Mouse (Mus musculus) spleen, adult 2 months (tissue): ENCODE results near the gene Slc29a2. TPM values are rescaled to one million over a fixed set of nuclear protein-coding genes. Genes with fewer than 3 reads are reported as not detected.

Experiments used
- DNase-seq, 2 experiments: peaks; one replicate each; pipeline versions ENCODE4 v3.0.0 to v3.0.0-alpha.2; 2012 to 2021; ENCODE audit warnings: low spot score in 2 of 2, low read depth in 1 of 2
- H3K27ac ChIP-seq: fragments of 200-500 bp; 2 replicates; pipeline ENCODE4 v1.5.1; 2012; ENCODE audit warnings: low read length, inconsistent platforms; ENCODE audit not compliant: insufficient read depth
- H3K27me3 ChIP-seq: fragments of 200-500 bp; 2 replicates; pipeline ENCODE4 v1.6.1; 2012; ENCODE audit warnings: mild to moderate bottlenecking, moderate library complexity, low read length, inconsistent platforms; ENCODE audit not compliant: control insufficient read depth, insufficient read depth
- H3K36me3 ChIP-seq: fragments of 200-500 bp; 2 replicates; pipeline ENCODE4 v1.6.1; 2012; ENCODE audit warnings: mild to moderate bottlenecking, low read length, inconsistent platforms; ENCODE audit not compliant: control insufficient read depth, insufficient read depth
- H3K4me1 ChIP-seq: fragments of 200-500 bp; 2 replicates; pipeline ENCODE4 v1.6.1; 2011; ENCODE audit warnings: inconsistent platforms; ENCODE audit not compliant: control insufficient read depth, insufficient read depth, insufficient read length
- H3K4me3 ChIP-seq: fragments of 200-500 bp; 2 replicates; pipeline ENCODE4 v1.5.1; 2011; ENCODE audit warnings: mild to moderate bottlenecking, inconsistent platforms; ENCODE audit not compliant: insufficient read depth, insufficient read length; ENCODE audit errors: extremely low read depth
- CTCF ChIP-seq: fragments of 200-500 bp; IDR thresholded peaks from 2 replicates; pipeline ENCODE4 v1.5.1; 2011; ENCODE audit warnings: mild to moderate bottlenecking, inconsistent platforms; ENCODE audit not compliant: insufficient read depth, insufficient read length, insufficient replicate concordance; ENCODE audit errors: extremely low read depth
- POLR2A ChIP-seq: fragments of 200-500 bp; IDR thresholded peaks from 2 replicates; pipeline ENCODE4 v1.6.1; 2011; ENCODE audit warnings: low read depth, low read length, inconsistent platforms
- WGBS: fragments of 180-500 bp; shearing (Covaris S2); methylation state at CpG from one replicate; pipeline ENCODE4 v1.1.7; 2018; 5-methylcytosine and 5-hydroxymethylcytosine counted together
- polyA plus RNA-seq: library from polyadenylated mRNA; depleted of rRNA; stranded (reverse); fragments of >200 nt; gene quantifications from 2 replicates; pipeline ENCODE4 v1.2.3, GENCODE M21; 2012

Slc29a2 gene
- polyA plus RNA-seq, 1 experiment = 6.8 TPM

GRCm38 (mm10) chr19:5041588-5041987, 17.9 kb downstream of the Slc29a2 start:
- TF ChIP-seq CTCF (no peak), POLR2A (no peak)
- peaks cover 3% of the 10 kb centered on the region for H3K36me3 ChIP-seq
- under 1% methylated on average over 16 of the region's 16 CpGs for WGBS

GRCm38 (mm10) chr19:5045531-5045930, 21.9 kb downstream of the Slc29a2 start:
- no peak overlapping the region for H3K27ac ChIP-seq
- WGBS = 84% methylated on average over 4 of the region's 4 CpGs
- peaks cover 21% of the 10 kb centered on the region for H3K36me3 ChIP-seq
- DNase-seq = no peak
- TF ChIP-seq POLR2A (no peak), CTCF (no peak)
- no peak overlapping the region for H3K4me3 ChIP-seq
- H3K4me1 ChIP-seq = peaks cover 2% of the 10 kb centered on the region; the same call in 1 of the 2 replicates
- H3K27me3 ChIP-seq = no peaks in the 10 kb centered on the region

More at GRCm38 (mm10) chr19:5041588-5041987, 17.9 kb downstream of the Slc29a2 start:
- H3K27me3 ChIP-seq = peaks cover 2% of the 10 kb centered on the region; the same call in 1 of the 2 replicates
- DNase-seq = no peak
- H3K4me1 ChIP-seq = peaks cover 16% of the 10 kb centered on the region
- H3K4me3 ChIP-seq = peak overlapping the region; percentile 86
- H3K27ac ChIP-seq = peak overlapping the region; percentile 36

DNA sequence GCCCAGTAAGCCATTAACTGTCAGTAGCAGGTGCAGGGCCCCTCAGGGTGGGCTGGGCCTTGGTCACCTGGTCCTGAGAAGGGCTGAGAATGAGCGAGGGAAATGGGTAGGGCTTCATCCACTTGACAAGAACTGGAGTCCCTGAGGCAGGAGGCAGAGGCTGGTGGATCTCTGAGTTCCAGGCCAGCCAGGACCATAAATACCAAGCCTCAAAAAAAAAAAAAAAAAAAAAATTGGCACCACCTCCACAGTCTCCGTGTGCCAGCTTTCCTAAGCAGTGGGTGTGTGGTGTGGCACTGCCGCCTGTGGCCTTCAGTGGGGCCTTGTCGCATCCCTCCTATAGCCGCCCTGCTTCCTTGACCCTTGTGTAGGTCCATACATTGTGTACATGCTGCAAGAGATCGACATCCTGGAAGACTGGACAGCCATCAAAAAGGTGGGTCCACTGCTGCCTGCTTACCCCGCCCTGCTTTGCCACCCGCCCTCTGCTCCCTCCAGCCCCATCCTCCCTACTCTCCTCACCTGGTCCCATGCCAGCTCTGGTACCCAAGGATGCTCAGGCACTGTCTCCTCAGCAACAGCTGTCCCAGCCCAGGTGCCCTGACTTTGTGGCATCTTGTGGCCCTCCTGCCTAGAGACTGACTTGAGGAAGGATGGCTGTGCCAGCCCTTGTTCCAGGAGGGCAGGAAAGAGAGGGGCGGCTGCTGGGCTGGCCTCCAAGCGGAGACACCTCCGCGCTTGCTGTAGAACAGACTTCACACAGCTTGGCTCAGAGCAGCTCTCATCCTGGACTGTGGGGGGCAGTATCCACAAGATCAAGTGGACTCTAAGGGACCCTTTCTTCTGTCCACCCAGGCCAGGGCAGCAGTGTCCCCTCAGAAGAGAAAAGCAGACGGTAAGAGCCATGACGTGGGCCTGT, 24.7 kb downstream of the Slc29a2 start:
- no peak overlapping the region for H3K27ac ChIP-seq
- H3K4me1 ChIP-seq = peaks cover 2% of the 10 kb centered on the region; the same call in 1 of the 2 replicates
- no peak overlapping the region for H3K4me3 ChIP-seq
- 91% methylated on average over 14 of the region's 14 CpGs for WGBS
- DNase-seq = no peak
- no peaks in the 10 kb centered on the region for H3K27me3 ChIP-seq
- peaks cover 21% of the 10 kb centered on the region for H3K36me3 ChIP-seq
- TF ChIP-seq POLR2A (no peak), CTCF (no peak)

DNA sequence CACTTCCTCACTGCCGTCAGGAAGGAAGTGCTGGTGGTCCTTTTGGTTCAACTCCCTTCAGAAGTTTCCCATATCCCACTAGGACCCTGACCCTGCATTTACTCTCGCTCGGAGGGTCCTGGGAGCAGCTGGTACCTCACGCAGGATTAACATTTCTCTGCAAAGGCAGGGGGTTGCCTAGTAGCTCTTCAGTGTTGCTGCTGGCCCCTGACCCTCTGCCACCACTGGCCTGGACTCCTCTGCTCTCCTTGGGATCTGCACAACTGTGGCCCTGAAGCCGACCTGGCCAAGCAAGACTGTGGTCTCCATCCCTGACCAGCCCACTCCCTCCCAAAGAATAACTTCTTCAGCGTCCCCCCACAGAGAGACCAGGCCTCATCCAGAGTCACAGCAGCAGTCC, 25.7 kb downstream of the Slc29a2 start:
- no peak overlapping the region for H3K27ac ChIP-seq
- H3K36me3 ChIP-seq = peaks cover 21% of the 10 kb centered on the region
- H3K4me3 ChIP-seq = no peak overlapping the region
- WGBS = 92% methylated on average over 6 of the region's 6 CpGs
- peaks cover 2% of the 10 kb centered on the region; the same call in 1 of the 2 replicates for H3K4me1 ChIP-seq
- TF ChIP-seq POLR2A (no peak), CTCF (no peak)
- DNase-seq = no peak
- H3K27me3 ChIP-seq = no peaks in the 10 kb centered on the region

GRCm38 (mm10) chr19:5050047-5050905, 26.6 kb downstream of the Slc29a2 start, which contains the start of gene Rin1:
TSS of gene Rin1 (plus strand) at chr19:5050481.
- Histone ChIP-seq H3K4me1 (peaks cover 2% of the 10 kb centered on the region; the same call in 1 of the 2 replicates), H3K4me3 (no peak within 1 kb of the TSS; the same call in 1 of the 2 replicates), H3K27me3 (no peaks in the 10 kb centered on the region), H3K27ac (no peak within 1 kb of the TSS), H3K36me3 (peaks cover 21% of the 10 kb centered on the region)
- 27% methylated on average over 14 of the region's 14 CpGs for WGBS
- TF ChIP-seq POLR2A = no peak
- no peak for TF ChIP-seq CTCF
- no peak for DNase-seq

DNA sequence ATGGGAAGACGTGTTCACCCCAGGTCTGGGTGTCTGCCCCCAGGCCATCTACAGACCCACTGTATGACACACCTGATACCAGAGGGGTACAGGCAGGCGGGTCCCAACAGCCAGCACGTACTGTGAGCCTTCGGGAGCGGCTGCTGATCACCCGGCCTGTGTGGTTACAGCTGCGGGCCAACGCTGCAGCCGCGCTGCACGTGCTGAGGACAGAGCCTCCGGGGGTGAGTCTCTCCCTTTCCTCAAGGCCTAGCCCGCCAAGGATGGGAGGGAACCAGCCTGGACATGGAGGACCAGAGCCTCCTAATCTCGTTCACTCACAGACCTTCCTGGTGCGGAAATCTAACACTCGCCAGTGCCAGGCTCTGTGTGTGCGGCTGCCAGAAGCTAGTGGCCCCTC, 27.4 kb downstream of the Slc29a2 start:
- peaks cover 2% of the 10 kb centered on the region; the same call in 1 of the 2 replicates for H3K4me1 ChIP-seq
- no peaks in the 10 kb centered on the region for H3K27me3 ChIP-seq
- TF ChIP-seq POLR2A (no peak), CTCF (no peak)
- no peak overlapping the region for H3K27ac ChIP-seq
- H3K4me3 ChIP-seq = no peak overlapping the region; the same call in 1 of the 2 replicates
- no peak for DNase-seq
- 21% methylated on average over 17 of the region's 17 CpGs for WGBS
- H3K36me3 ChIP-seq = peaks cover 19% of the 10 kb centered on the region
